Mouse (Mus musculus): ENCODE results near the gene Pih1d2. TPM values are rescaled to one million over a fixed set of nuclear protein-coding genes. Genes with fewer than 3 reads are reported as not detected.
"Not testable (repeated sequence)": the region's sequence is repeated elsewhere in the genome, so short reads cannot be mapped to it uniquely, and the experiment has no call there.

The Pih1d2 gene
- polyA plus RNA-seq, 1 experiment = 0.55 TPM

DNA sequence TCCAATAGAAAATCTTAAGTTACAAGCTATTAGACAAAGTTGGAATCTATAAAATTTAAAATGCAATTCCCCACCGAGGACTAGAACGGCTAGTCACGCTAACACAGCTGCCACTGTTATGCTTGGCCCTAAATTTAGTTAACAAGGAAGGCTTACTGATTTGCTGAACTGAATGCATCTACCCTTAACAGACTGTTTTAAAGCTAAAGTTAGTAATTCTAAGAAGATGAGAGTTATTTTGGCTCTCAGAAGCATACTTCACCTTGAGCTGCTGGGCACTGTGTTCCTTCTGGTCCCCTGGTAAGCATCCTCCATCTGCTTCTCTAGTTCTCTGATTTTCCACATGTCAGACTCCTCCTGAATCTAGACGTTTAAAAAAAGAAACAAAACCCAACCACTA lies 5.0 kb upstream of the Pih1d2 start:
- Histone ChIP-seq H3K4me3 (ENCODE audit: insufficient read depth, low read length) (no peak overlapping the region), H3K27ac (ENCODE audit: insufficient read depth, low read depth, low read length) (no peak overlapping the region), H3K4me1 (ENCODE audit: control insufficient read depth, insufficient read depth, low read length) (peaks cover 6% of the 10 kb centered on the region)
- TF ChIP-seq POLR2A (IDR thresholded peaks at IDR 0.05; ENCODE audit: borderline replicate concordance, low read depth, low read length) = no peak

DNA sequence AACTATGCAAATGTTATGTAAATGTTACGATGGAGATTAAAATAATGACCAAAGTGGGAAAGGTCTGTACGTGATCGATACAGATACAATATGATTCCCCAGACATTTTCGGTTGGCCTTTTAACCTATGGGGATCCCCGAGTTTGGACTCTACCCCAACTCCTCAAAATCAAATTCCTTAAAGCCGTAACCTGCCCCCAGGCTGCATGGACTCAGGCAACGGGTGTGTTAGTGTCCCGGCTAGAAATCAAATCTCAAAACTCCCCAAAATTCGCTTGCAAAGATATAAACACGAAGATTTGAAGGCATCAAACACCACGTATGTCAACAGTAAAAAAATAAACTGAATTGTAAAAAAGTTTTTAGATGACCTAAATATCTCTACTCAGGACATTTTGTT lies 960 bp upstream of the Pih1d2 start:
- H3K4me3 ChIP-seq (ENCODE audit: insufficient read depth, low read length) = peak overlapping the region; percentile 80
- no peak for TF ChIP-seq CTCF (IDR thresholded peaks at IDR 0.05; ENCODE audit: low read depth, low read length)
- TF ChIP-seq POLR2A (IDR thresholded peaks at IDR 0.05; ENCODE audit: borderline replicate concordance, low read depth, low read length) = no peak
- no peak overlapping the region for H3K27ac ChIP-seq (ENCODE audit: insufficient read depth, low read depth, low read length)
- H3K4me1 ChIP-seq (ENCODE audit: control insufficient read depth, insufficient read depth, low read length) = peaks cover 4% of the 10 kb centered on the region

DNA sequence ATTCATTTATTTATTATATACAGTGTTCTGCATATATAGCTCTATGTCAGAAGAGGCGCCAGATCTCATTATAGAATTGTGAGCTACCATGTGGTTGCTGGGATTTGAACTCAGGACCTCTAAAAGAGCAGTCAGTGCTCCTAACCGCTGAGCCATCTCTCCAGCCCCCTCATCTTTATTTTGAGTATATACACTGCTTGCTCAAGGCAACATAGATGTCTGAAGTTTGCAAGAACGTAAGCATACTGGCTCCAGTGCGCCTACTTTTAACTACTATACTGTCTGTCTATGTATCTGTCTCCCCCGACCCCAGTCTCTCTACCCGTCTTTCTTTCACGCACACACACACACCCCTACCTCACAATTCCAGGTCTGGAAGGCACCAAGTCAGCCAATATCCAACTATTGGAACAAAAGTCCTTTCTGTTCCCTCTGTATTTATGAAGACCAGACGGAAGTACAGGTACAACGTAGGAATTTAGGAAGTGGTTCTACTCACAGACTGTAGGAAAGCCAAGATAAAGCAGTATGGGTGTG lies 741 bp downstream of the Pih1d2 start:
- TF ChIP-seq POLR2A (IDR thresholded peaks at IDR 0.05; ENCODE audit: borderline replicate concordance, low read depth, low read length) = no peak
- TF ChIP-seq CTCF (IDR thresholded peaks at IDR 0.05; ENCODE audit: low read depth, low read length) = no peak
- Histone ChIP-seq H3K4me1 (ENCODE audit: control insufficient read depth, insufficient read depth, low read length) (peaks cover 4% of the 10 kb centered on the region), H3K4me3 (ENCODE audit: insufficient read depth, low read length) (no peak overlapping the region), H3K27ac (ENCODE audit: insufficient read depth, low read depth, low read length) (no peak overlapping the region)

DNA sequence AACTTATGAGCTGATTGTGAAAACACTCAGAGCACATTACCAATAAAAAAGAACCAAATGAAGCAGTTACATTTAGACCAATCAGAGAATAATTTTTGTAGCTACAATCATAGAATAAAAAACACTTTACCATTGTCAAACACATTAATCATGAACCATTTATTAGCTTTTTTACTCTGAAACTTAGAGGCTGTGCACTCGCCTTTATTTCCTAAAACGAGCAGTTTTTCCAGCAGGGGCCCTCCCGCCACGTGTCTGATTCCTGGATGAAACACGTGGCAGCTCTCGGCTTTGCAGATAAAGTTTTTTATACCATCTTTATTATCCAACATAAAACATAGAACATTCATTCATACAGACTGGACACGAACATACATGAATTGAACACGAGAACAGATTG lies 13.8 kb downstream of the Pih1d2 start:
- not testable (repeated sequence) for H3K4me1 ChIP-seq (ENCODE audit: control insufficient read depth, insufficient read depth, low read length); H3K4me3 ChIP-seq (ENCODE audit: insufficient read depth, low read length); H3K27ac ChIP-seq (ENCODE audit: insufficient read depth, low read depth, low read length)

DNA sequence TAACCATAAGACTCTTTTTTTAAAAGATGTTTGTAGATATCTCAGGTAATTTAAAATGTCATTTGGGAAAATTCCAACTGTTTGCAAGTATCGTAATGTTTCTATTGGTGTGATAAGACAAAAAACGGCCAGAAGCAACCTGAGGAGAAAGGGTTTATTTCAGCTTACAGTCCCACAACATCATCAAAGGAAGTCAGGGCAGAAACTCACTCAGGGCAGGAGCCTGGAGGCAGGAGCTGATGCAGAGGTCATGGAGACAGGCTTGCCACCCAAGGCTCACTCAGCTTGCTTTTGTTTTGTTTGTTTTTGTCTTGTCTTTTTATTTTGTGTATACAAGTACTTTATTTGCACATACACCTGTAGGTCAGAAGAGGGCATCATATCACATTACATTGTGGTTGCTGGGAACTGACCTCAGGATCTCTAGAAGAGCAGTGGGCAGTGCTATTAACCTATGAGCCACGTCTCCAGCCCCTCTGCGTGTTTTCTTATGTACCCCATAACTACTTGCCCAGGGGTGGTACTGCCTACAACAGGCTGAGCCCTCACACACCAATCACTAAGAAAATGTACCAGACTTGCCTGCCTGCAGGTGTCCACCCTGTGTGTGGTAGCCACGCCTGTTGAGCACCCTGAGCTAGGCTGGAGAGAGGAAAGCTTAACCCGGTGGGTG lies 15.0 kb downstream of the Pih1d2 start:
- H3K4me3 ChIP-seq (ENCODE audit: insufficient read depth, low read length) = no peak overlapping the region
- no peaks in the 10 kb centered on the region for H3K4me1 ChIP-seq (ENCODE audit: control insufficient read depth, insufficient read depth, low read length)
- TF ChIP-seq CTCF (IDR thresholded peaks at IDR 0.05; ENCODE audit: low read depth, low read length) (no peak), POLR2A (IDR thresholded peaks at IDR 0.05; ENCODE audit: borderline replicate concordance, low read depth, low read length) (no peak)
- no peak overlapping the region for H3K27ac ChIP-seq (ENCODE audit: insufficient read depth, low read depth, low read length)

DNA sequence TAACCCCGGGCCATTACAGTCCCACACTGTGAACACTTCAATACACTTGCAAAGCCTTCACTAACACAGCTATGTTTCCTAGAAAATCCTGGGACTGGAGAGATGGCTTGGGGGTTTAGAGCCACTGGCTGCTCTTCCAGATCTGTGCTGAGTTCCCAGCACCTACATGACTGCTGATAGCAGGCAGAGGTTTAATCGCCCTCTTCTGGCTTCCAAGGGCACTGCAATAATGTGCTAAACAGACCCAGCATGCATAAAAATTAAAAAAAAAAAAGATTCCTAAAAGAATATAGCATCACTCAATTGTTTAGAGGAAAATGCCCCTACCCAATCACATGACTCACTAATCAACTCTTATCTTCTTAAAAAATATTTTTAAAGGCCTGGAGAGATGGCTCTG lies 15.9 kb downstream of the Pih1d2 start:
- Histone ChIP-seq H3K27ac (ENCODE audit: insufficient read depth, low read depth, low read length) (no peak overlapping the region), H3K4me1 (ENCODE audit: control insufficient read depth, insufficient read depth, low read length) (no peaks in the 10 kb centered on the region), H3K4me3 (ENCODE audit: insufficient read depth, low read length) (no peak overlapping the region)
- TF ChIP-seq CTCF (IDR thresholded peaks at IDR 0.05; ENCODE audit: low read depth, low read length) (peak; percentile 23), POLR2A (IDR thresholded peaks at IDR 0.05; ENCODE audit: borderline replicate concordance, low read depth, low read length) (no peak)

DNA sequence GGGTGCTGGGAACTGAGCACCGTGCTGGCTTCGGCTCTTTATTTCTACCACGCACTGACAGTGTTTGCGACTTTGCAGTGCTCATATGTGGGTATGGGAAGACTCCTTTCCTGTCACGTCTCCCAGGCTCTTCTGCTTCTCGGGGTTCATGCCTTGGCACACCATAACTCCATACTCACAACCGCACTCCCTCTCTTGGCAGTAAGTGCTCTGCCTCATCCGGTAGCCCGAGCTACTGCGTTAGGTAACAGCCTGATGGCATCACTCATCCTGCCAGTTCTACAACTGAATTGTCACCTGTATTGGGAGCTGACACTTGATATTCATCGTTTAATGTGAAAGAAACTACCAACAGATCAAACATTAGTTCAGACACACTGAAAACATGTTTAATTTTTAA lies 17.1 kb downstream of the Pih1d2 start:
- no peak for TF ChIP-seq CTCF (IDR thresholded peaks at IDR 0.05; ENCODE audit: low read depth, low read length)
- no peak for TF ChIP-seq POLR2A (IDR thresholded peaks at IDR 0.05; ENCODE audit: borderline replicate concordance, low read depth, low read length)
- Histone ChIP-seq H3K27ac (ENCODE audit: insufficient read depth, low read depth, low read length) (no peak overlapping the region), H3K4me3 (ENCODE audit: insufficient read depth, low read length) (no peak overlapping the region), H3K4me1 (ENCODE audit: control insufficient read depth, insufficient read depth, low read length) (no peaks in the 10 kb centered on the region)

DNA sequence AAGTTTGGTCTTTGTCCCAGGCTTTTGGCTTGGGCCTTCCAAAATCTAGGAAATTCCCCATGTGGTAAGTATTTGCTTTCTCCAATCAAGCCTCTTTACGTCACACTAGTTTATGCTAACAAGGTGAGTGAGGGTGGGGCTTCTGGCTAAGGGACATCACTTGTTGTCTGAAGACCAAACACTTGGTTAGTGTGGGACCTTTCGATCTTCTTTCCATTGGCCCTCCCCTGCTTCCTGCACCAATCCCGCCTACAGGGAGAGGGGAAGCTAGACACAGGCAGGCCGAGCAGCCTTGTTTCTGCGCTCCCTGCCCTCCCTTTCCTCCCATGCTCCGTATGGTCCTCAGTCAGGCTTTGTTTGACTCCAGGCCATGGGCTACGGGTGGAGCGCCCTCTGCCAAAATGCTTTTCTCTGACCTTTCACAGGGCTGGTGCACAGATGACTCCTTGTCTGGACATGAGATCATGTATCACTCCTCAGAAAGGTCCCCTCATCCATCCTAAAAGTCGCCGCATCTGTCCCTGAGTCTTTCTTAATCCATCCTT lies 29.8 kb downstream of the Pih1d2 start:
- H3K4me3 ChIP-seq (ENCODE audit: insufficient read depth, low read length) = no peak overlapping the region
- H3K4me1 ChIP-seq (ENCODE audit: control insufficient read depth, insufficient read depth, low read length) = no peaks in the 10 kb centered on the region
- no peak for TF ChIP-seq POLR2A (IDR thresholded peaks at IDR 0.05; ENCODE audit: borderline replicate concordance, low read depth, low read length)
- TF ChIP-seq CTCF (IDR thresholded peaks at IDR 0.05; ENCODE audit: low read depth, low read length) = no peak
- no peak overlapping the region for H3K27ac ChIP-seq (ENCODE audit: insufficient read depth, low read depth, low read length)

DNA sequence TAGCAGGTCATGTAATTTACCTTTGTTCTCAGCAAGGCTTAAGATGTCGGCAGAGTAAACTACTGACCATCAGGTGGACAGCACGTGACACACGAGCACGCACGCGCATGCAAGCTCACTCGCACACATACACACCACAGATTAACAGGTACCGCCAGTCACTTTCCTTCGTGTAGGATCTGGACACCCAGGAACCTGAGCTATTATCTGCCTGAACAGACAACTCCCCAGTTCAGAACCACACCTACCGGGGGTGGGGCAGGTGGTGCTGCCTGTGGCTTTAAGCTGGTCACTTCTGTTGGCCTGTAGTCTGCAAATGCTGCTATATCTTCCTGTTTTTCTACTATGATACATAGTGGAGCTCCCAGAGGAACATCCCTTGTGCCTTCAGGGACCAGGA lies 33.4 kb downstream of the Pih1d2 start:
- no peak overlapping the region for H3K27ac ChIP-seq (ENCODE audit: insufficient read depth, low read depth, low read length)
- TF ChIP-seq CTCF (IDR thresholded peaks at IDR 0.05; ENCODE audit: low read depth, low read length) (no peak), POLR2A (IDR thresholded peaks at IDR 0.05; ENCODE audit: borderline replicate concordance, low read depth, low read length) (no peak)
- H3K4me1 ChIP-seq (ENCODE audit: control insufficient read depth, insufficient read depth, low read length) = peaks cover 8% of the 10 kb centered on the region
- no peak overlapping the region for H3K4me3 ChIP-seq (ENCODE audit: insufficient read depth, low read length)

DNA sequence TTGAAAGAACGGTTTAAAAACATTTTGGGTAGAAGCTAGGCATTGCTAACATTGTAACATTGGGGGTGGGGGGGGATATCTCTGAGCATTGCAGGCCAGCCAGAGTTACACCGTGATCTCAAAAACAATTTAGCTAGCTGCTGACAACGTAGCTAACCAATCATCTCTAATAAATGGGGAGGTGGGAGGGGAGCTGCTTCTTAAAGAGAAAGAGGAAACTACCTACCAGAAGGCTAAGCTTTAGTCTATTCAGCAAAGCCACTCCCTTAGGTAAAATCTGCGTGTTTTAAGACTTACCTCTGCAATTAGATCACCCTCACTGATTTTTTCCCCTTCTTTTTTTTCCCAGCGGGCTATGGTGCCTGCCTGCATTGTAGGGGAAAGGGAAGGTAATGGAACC lies 41.3 kb downstream of the Pih1d2 start:
- H3K4me3 ChIP-seq (ENCODE audit: insufficient read depth, low read length) = peak overlapping the region; percentile 84
- no peak overlapping the region for H3K27ac ChIP-seq (ENCODE audit: insufficient read depth, low read depth, low read length)

More for the DNA sequence above, 41.3 kb downstream of the Pih1d2 start:
- TF ChIP-seq CTCF (IDR thresholded peaks at IDR 0.05; ENCODE audit: low read depth, low read length) = no peak
- peaks cover 8% of the 10 kb centered on the region for H3K4me1 ChIP-seq (ENCODE audit: control insufficient read depth, insufficient read depth, low read length)
